ENCODE assay signal across 20 mouse cellular contexts in genomic region chr3:128192046-128192800, GRCm38 (mm10).
A peak's percentile ranks its signal among the peaks of the same experiment; 100 is the strongest.
DNase-seq lines count a peak whose midpoint lies in the region; ATAC-seq lines count a peak whose summit lies in the region.
"Had no signal": no experiment of that assay in that cellular context is flagged by ENCODE, and none has a peak within 500 bp of the region (broad histone marks: within the 10 kb centered on the region; RNA-seq: fewer than 3 reads in every experiment).

No protein-coding gene starts in this region.

- no peak for ATAC-seq in heart, embryonic 15.5 days (replicated peaks; ENCODE audit: insufficient number of reproducible peaks, insufficient read depth, low FRiP score, low read depth)
- ATAC-seq: CD4-positive, CD25-positive, alpha-beta regulatory T cell, adult 4 months; hindbrain, postnatal 0 days had no signal

- no peaks in the 10 kb centered on the region for H3K27me3 ChIP-seq in heart, embryonic 15.5 days
- H3K27me3 ChIP-seq: liver, embryonic 15.5 days; megakaryocyte, embryonic 14.5 days; neural tube, embryonic 12.5 days had no signal

- peaks cover 10% of the 10 kb centered on the region for H3K4me1 ChIP-seq in heart, embryonic 15.5 days (replicated peaks)
- H3K4me1 ChIP-seq: limb, embryonic 12.5 days; liver, embryonic 15.5 days; neural tube, embryonic 12.5 days had no signal

- H3K27ac ChIP-seq in heart, embryonic 15.5 days: no peak overlapping the region
- H3K27ac ChIP-seq: hindbrain, postnatal 0 days; limb, embryonic 12.5 days; liver, embryonic 15.5 days; neural tube, embryonic 12.5 days had no signal

- DNase-seq in adrenal gland, adult (ENCODE audit: inconsistent age in 2 of 2, low spot score in 1 of 2): peak; percentile 22 to 61
- DNase-seq in adrenal gland, adult 8-10 months: no peak
- DNase-seq in heart, adult 18-20 months: no peak
- DNase-seq in ovary, postnatal 36 days (ENCODE audit: low spot score): peak; percentile 40
- DNase-seq in ovary, postnatal 10 days (ENCODE audit: low spot score): no peak
- no peak for DNase-seq in layer of hippocampus, adult 18-20 months (ENCODE audit: low spot score in 2 of 2)
- no peak for DNase-seq in frontal cortex, adult 2 months (ENCODE audit: extremely low spot score in 1 of 2, low spot score in 1 of 2)
- DNase-seq: cerebellum, adult 9-10 months; gastrocnemius, postnatal 25 days; kidney, adult 9 months; kidney, postnatal 36 days; lung, postnatal 14 days; thymus, adult 2 months had no signal

- WGBS in heart, embryonic 15.5 days: 26% methylated on average over 17 of the region's 17 CpGs

- no peaks in the 10 kb centered on the region for H3K36me3 ChIP-seq in heart, embryonic 15.5 days
- H3K36me3 ChIP-seq: limb, embryonic 12.5 days; liver, embryonic 15.5 days; neural tube, embryonic 12.5 days had no signal

- no peak overlapping the region for H3K9ac ChIP-seq in heart, embryonic 15.5 days
- H3K9ac ChIP-seq: limb, embryonic 12.5 days; liver, embryonic 15.5 days; neural tube, embryonic 12.5 days had no signal

- no peak overlapping the region for H3K4me3 ChIP-seq in heart, embryonic 15.5 days
- H3K4me3 ChIP-seq: limb, embryonic 12.5 days; liver, embryonic 15.5 days; megakaryocyte, embryonic 14.5 days; neural tube, embryonic 12.5 days had no signal

- H3K4me2 ChIP-seq in heart, embryonic 15.5 days: peak overlapping the region; percentile 36; the same call in 1 of the 2 replicates
- H3K4me2 ChIP-seq: limb, embryonic 12.5 days; liver, embryonic 15.5 days; neural tube, embryonic 12.5 days had no signal

- no peaks in the 10 kb centered on the region for H3K9me3 ChIP-seq in heart, embryonic 15.5 days (replicated peaks)
- H3K9me3 ChIP-seq: limb, embryonic 12.5 days; liver, embryonic 15.5 days; megakaryocyte, embryonic 14.5 days; neural tube, embryonic 12.5 days had no signal

Comparison
In these comparisons a context has a peak if more than half of its experiments do, and no peak if none do; other contexts are left out.
1. DNase-seq: peak in adrenal gland, adult (2 of 2) and ovary, postnatal 36 days (single experiment); none in adrenal gland, adult 8-10 months (single experiment), heart, adult 18-20 months (0 of 2), ovary, postnatal 10 days (single experiment), layer of hippocampus, adult 18-20 months (0 of 2) and frontal cortex, adult 2 months (0 of 2).